Mouse (Mus musculus): ENCODE measurements around the gene Zpld1.

- TF ChIP-seq EP300 (IDR thresholded peaks at IDR 0.05; ENCODE audit: insufficient read depth, low read depth, low read length) = no peak
- no peak for TF ChIP-seq CTCF (IDR thresholded peaks at IDR 0.05)
These were observed 20.3 kb downstream of the Zpld1 start for GRCm38 (mm10) chr16:55277447-55277846.

Measured in heart, adult 2 months (tissue).